Mouse (Mus musculus) neutrophil, adult 5-6 weeks (primary cell): ENCODE measurements around the gene Phospho1. TPM values are rescaled to one million over a fixed set of nuclear protein-coding genes. Genes with fewer than 3 reads are reported as not detected.
"Not testable (repeated sequence)": the region's sequence is repeated elsewhere in the genome, so short reads cannot be mapped to it uniquely, and the experiment has no call there.

Source experiments
- ATAC-seq: fragments of 151-379, 151-347 bp; 2 replicates; pipeline ENCODE4 v1.8.0; 2017; ENCODE audit warnings: mild to moderate bottlenecking, moderate TSS enrichment; ENCODE audit not compliant: insufficient number of reproducible peaks, poor library complexity, low FRiP score, severe bottlenecking; ENCODE audit errors: extremely low read depth
- total RNA-seq: library from RNA; stranded (forward); fragments of 200-1000 nt; gene quantifications from 2 replicates; pipeline ENCODE4 v1.2.3, GENCODE M21; 2017

Phospho1 gene
- total RNA-seq, 1 experiment from 2014 or later = 23.4 TPM

DNA sequence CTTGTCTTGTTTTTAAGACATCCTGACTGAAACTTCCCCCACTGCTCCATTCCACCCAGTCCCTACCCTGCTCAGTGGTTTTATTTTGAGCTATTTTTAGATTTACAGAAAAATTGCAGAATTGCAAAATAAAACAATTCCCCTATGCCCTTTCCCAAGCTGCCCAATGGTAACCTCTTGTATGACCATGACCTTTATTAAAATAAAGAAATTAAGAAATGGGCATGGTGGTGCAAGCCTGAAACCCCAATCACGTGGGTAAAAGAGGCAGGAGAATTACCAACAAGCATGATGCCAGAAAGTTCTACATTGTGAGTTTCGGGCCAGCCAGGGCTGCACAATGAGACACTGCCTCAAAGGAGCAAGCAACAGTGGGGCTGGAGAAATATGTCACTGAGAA lies 26.6 kb downstream of the Phospho1 start:
- no peak for ATAC-seq

DNA sequence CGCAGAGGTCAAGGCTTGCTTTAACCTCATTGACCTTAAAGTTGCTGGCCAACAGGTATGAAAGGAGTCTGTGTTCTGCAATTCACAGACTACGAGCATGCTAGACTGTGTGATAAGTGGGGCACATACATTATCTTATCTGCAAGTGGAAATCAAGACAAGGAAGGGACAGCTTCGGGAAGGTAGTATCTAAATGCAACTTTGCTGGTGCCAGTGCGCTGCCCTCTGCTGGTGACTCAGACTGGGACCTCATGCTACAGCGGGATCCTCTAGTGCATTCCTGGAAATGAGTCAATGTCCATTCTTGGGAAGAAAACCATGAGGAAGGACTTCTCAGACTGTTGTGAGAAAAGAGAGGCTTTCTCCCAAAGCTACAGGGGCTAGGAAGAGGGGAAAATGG lies 29.4 kb downstream of the Phospho1 start:
- peak; percentile 32; the same call in 1 of the 2 replicates for ATAC-seq

DNA sequence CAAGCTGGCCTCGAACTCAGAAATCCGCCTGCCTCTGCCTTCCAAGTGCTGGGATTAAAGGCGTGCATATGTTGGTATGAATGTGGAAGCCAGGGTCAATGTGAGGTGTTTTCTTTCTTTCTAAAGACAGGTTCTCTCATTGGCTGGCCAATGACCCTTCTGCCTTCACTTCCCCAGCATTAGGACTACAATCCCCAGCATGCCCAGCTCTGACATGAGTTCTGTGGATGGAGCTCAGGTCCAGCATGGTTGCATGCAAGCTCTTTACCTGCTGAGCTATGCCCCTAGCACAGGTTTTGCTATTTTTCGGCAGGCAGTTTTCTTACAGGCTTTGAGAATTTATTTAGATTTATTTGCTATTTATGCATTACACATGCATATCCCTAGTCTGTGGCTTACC lies 33.0 kb downstream of the Phospho1 start:
- no peak for ATAC-seq

GRCm38 (mm10) chr11:95857716-95858527 lies 33.6 kb downstream of the Phospho1 start:
- no peak for ATAC-seq

DNA sequence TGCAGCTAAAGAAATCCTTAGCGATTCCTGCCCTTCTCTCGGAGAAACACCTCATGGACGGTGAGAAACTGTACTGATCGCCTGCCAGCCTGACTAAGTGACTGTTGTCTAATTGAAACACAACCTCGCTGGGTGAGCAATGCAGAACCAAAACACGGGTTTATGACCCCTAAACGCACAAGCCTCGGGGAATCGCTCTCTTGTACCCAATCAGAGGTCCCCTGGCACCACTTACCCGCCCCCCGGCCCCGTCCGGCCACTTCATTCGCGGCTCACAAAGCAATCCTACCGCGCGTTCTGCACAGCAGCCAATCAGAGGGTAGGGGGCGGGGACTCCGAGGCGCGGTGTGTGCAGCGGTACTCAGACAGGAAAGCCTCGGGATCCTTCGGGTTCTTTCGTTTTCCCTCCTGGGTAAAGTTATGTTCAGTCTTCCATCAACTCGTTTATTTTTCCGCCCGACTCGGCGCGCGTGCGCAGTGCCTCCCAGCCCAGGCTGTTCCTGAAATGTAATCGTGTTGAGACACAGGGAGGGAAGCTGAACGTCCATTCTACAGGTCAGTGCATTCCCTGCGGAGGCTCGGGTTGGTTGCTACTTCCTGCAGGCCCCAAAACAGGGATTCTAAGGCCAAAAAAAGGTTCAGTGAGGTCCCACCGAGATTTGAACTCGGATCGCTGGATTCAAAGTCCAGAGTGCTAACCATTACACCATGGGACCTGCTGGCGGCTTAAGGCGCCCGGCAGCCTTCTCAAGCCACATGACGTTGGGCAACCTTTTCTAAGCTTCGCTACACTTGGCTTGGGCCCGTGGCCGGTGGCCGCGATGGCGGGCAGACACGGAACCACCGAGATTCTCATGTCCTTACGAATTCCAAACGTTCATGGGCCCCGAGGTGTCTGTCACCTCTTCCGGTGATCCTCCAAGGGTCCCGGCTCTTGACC lies 34.5 kb downstream of the Phospho1 start:
- peak; percentile 91 for ATAC-seq

DNA sequence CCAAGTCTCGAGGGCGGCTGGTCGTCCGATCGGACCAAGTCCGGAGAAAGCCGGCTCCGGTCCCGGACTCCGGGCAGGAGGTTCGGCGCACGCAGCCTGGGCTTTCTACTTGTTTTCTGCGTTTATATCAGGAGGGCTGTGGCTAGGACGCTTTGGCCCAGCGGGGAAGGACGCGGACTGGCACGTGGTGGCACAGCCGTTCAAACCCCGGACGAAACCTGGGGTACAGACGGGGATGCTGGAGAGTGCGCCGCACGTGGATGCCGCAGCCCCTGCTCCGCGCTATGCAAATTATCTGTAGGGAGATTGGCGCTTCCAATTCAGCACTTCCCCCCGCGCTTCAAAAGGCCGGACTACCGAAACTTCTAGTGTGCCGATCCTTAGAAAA lies 35.2 kb downstream of the Phospho1 start:
- peak; percentile 34; the same call in 1 of the 2 replicates for ATAC-seq

GRCm38 (mm10) chr11:95860071-95860490 lies 35.8 kb downstream of the Phospho1 start:
- no peak for ATAC-seq

- ATAC-seq = no peak
These were observed 37.1 kb downstream of the Phospho1 start for GRCm38 (mm10) chr11:95861397-95861796.

DNA sequence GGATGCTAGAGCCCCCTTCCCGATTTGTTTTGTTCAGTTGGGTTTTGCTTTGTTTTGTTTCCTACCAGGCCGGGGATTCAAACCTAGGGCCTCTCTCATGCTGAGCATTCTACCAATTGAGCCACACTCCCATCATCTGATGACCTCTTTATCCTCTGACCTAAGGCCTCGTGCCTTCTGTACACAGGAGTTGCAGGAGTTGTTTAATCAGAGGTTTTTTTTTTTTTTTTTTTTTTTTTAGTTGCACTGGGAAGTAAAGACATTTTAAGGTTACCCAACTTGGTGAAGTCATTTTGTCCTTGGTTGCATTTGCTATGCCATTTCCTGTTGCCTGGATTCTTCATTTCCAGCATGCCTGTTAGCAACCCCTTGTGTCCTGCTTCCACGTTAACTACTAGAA lies 45.1 kb downstream of the Phospho1 start:
- no peak for ATAC-seq

- ATAC-seq = peak; percentile 61
These were observed 45.7 kb downstream of the Phospho1 start for GRCm38 (mm10) chr11:95869918-95870470.

DNA sequence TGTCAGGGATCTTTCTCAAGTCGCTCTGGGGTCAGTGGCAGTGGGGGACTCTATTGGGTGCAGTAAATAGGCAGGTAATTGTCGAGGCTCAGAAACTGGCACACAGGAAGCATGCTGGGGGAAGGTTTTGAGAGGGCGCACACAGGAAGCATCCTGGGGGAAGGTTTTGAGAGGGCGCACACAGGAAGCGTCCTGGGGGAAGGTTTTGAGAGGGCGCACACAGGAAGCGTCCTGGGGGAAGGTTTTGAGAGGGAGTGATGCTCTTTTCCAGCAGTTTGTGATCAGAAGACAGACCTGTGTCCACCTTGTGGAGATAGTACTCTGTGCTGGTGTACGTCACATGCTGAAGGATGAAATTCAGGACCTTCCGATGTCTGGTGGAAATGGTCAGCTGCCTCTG lies 51.5 kb downstream of the Phospho1 start:
- no peak for ATAC-seq

GRCm38 (mm10) chr11:95876296-95876695 lies 52.0 kb downstream of the Phospho1 start:
- no peak for ATAC-seq

DNA sequence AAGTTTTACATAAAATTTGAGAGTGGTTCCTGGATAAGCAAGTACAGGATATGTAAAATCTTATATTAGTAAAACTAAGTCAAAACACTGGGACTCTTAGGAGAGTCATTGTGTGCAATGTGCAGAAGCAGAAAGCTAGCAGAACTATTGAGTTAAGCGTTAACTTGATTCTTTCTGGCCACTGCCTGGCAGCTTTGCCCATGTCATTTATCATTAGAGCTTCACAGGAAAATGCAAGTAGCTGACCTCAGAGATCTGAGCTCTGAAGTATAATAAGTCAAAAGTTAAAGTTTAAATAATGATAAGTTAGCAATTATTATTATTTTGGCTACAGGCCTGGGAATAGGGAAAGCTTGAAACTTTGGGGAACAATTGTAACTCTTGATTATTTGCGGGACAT lies 55.6 kb downstream of the Phospho1 start:
- not testable (repeated sequence) for ATAC-seq

Other genes with a start within 250 kb of the Phospho1 start
- 2.6 and 3.4 TPM in 2 replicates for gene Ngfr, start 236.8 kb upstream of the Phospho1 start, total RNA-seq
- gene Phb, start 157.5 kb upstream of the Phospho1 start, total RNA-seq = 21.9 and 27.3 TPM in 2 replicates
- gene Zfp652, start 111.8 kb upstream of the Phospho1 start, total RNA-seq = 66.5 and 67.5 TPM in 2 replicates
- gene B130006D01Rik, start 100.9 kb upstream of the Phospho1 start, total RNA-seq = 8.0 and 8.5 TPM in 2 replicates
- 122 and 146 TPM in 2 replicates for gene Gngt2, start 12.7 kb downstream of the Phospho1 start, total RNA-seq
- gene Abi3, start 18.0 kb downstream of the Phospho1 start, total RNA-seq = 60.0 and 63.7 TPM in 2 replicates
- gene B4galnt2, start 90.4 kb downstream of the Phospho1 start, total RNA-seq = 2.0 and 2.1 TPM in 2 replicates
- not detected in 2 replicates for gene Igf2bp1, start 181.4 kb downstream of the Phospho1 start, total RNA-seq
- gene Gip, start 200.0 kb downstream of the Phospho1 start, total RNA-seq = not detected in 2 replicates
- 41.1 and 49.6 TPM in 2 replicates for gene Snf8, start 210.4 kb downstream of the Phospho1 start, total RNA-seq
- 31.0 and 34.1 TPM in 2 replicates for gene Ube2z, start 240.9 kb downstream of the Phospho1 start, total RNA-seq